Mouse (Mus musculus): ENCODE data around the gene Cd40lg. TPM values are rescaled to one million over a fixed set of nuclear protein-coding genes. Genes with fewer than 3 reads are reported as not detected.

The Cd40lg gene
- not detected in 2 replicates for polyA plus RNA-seq (2015; fragmentation: Nextera tagmentation; extraction: Ambion mirVana)

DNA sequence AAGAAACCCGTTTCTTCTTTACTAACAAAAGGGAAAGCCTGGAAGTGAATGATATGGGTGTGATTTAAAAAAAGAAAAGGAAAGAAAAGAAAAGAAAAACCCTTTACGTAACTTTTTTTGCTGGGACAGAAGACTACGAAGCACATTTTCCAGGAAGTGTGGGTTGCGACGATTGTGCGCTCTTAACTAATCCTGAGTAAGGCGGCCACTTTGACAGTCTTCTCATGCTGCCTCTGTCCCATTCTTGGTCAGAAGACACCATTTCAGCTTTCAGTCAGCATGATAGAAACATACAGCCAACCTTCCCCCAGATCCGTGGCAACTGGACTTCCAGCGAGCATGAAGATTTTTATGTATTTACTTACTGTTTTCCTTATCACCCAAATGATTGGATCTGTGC lies at the start of gene Cd40lg:
TSS of gene Cd40lg (plus strand) at position 268 of the 400 bp plus-strand sequence.
- whole genome bisulfite sequencing: 86% methylated on average over 9 of the region's 9 CpGs
- Histone ChIP-seq H3K4me2 (replicated peaks) (no peak within 1 kb of the TSS), H3K4me3 (replicated peaks) (no peak within 1 kb of the TSS), H3K9me3 (no peaks in the 10 kb centered on the region), H3K4me1 (replicated peaks) (no peaks in the 10 kb centered on the region), H3K9ac (no peak within 1 kb of the TSS), H3K27me3 (replicated peaks) (no peaks in the 10 kb centered on the region), H3K36me3 (no peaks in the 10 kb centered on the region), H3K27ac (no peak within 1 kb of the TSS)
- no peak for ATAC-seq

DNA sequence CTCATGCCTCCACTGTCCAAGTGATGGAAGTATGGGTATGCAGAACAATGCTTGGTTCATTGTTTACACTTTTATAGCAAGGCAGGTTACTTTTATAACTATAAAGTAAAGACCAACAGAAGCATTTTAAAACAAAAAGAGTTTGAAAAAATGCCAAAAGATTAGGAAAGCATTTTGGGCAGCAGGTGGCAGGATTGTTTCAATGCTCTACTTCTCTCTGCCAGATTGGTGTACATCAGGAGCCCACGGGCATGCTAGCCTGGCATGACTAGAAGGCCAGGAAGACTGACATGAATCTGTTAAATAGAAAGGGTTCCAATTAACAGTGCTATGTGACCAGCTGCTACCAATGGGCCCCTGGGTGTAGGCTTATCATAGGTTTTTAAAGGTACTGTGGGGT lies 45.4 kb upstream of the Cd40lg start:
- no peak for ATAC-seq
- no peak overlapping the region for H3K4me3 ChIP-seq (replicated peaks)
- no peaks in the 10 kb centered on the region for H3K9me3 ChIP-seq
- H3K4me2 ChIP-seq (replicated peaks): no peak overlapping the region
- no peaks in the 10 kb centered on the region for H3K36me3 ChIP-seq
- no peak overlapping the region for H3K9ac ChIP-seq
- H3K27ac ChIP-seq: no peak overlapping the region
- WGBS: 71% methylated on average over 1 of the region's 1 CpGs
- no peaks in the 10 kb centered on the region for H3K4me1 ChIP-seq (replicated peaks)
- no peaks in the 10 kb centered on the region for H3K27me3 ChIP-seq (replicated peaks)

DNA sequence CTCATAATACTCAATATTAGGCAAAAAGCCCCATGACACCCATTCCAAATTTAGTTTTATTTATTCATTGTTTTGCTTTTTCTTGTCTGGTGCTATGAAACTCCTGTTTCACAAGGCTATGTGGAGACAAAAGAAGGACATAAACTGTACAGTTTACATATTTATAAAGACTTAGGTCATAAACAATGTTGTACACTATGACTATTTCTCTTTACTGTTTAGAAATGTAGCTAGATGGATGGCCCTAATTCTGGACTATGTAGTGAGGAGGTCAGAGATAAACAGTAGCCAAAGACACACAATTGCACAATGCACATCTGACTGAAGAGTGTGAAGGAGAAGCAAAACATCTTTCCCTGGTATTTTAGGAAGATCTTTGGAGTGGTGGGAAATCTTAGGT lies 40.7 kb upstream of the Cd40lg start:
- Histone ChIP-seq H3K36me3 (no peaks in the 10 kb centered on the region), H3K4me3 (replicated peaks) (no peak overlapping the region), H3K9me3 (no peaks in the 10 kb centered on the region), H3K4me2 (replicated peaks) (no peak overlapping the region), H3K4me1 (replicated peaks) (no peaks in the 10 kb centered on the region), H3K27me3 (replicated peaks) (no peaks in the 10 kb centered on the region), H3K27ac (no peak overlapping the region), H3K9ac (no peak overlapping the region)
- ATAC-seq: no peak

DNA sequence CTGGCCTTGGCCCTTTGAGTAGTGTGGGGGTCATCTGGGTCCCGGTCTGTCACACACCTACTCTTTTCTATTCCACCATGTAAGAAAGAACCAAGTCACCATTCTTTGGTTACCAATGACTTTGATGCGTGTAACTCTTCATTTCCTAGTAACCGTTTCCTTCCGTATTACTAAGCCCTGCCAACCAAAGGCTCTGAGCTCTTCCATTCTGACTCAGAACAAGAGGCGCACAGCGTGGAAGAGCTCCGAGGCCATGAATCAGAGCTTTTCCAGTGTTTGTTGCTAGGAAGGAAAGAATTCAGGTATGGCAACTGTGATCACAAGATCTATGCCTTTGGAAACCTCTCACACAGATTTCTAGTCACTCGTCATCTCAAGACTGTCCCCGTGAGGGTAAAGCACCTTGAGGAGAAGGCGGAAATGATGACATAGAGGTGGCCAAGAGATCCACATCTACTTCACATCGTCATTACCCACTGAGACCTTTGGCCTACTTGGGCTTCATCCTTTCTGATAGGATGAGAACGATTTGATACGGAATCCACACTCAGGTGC lies 34.6 kb upstream of the Cd40lg start:
- no peaks in the 10 kb centered on the region for H3K4me1 ChIP-seq (replicated peaks)
- no peak for ATAC-seq
- H3K36me3 ChIP-seq: no peaks in the 10 kb centered on the region
- no peak overlapping the region for H3K4me3 ChIP-seq (replicated peaks)
- no peaks in the 10 kb centered on the region for H3K9me3 ChIP-seq
- no peaks in the 10 kb centered on the region for H3K27me3 ChIP-seq (replicated peaks)
- 94% methylated on average over 13 of the region's 13 CpGs for WGBS
- no peak overlapping the region for H3K9ac ChIP-seq
- H3K27ac ChIP-seq: no peak overlapping the region
- H3K4me2 ChIP-seq (replicated peaks): no peak overlapping the region

DNA sequence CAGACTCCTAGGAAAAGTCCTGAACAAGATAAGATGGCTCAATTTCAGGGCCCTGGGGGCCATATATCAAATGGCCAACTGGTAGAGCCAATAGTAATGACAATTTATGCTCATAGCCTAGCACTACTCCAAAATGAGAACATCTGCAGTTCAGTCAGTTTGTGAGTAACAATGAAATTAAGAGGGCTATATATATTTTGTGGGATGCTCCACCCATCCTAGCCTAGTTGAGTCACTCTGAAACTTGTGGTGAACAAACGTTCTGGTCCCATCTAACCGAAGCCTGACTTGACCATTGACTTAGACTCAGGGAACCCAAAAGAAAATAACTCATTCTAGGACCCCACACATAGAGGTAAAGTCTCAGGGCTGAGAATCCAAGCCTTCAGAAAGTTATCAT lies 29.5 kb upstream of the Cd40lg start:
- Histone ChIP-seq H3K27me3 (replicated peaks) (no peaks in the 10 kb centered on the region), H3K27ac (no peak overlapping the region), H3K9ac (no peak overlapping the region), H3K9me3 (no peaks in the 10 kb centered on the region), H3K36me3 (no peaks in the 10 kb centered on the region), H3K4me3 (replicated peaks) (no peak overlapping the region), H3K4me2 (replicated peaks) (no peak overlapping the region), H3K4me1 (replicated peaks) (no peaks in the 10 kb centered on the region)
- ATAC-seq: no peak
- WGBS: 83% methylated on average over 2 of the region's 2 CpGs

DNA sequence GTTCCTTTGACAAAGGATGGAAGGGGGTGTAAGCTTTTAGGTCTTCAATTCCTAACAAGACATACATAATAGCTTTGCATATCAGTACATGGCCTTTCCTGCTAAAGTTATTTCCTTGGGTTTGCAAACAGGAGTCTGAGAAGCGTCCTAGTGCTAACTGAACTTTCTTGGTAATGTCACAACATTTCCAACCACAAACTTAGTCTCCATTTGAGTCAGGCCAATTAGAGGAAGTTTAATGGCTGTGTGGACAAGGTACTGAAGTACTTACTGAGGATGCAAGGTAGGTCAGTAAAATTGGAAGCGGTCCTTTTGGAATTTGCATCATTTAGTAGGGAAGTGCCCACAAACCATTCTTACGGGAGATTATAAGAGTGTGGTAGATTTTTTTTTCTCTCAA lies 28.6 kb upstream of the Cd40lg start:
- Histone ChIP-seq H3K4me1 (replicated peaks) (no peaks in the 10 kb centered on the region), H3K36me3 (no peaks in the 10 kb centered on the region), H3K27me3 (replicated peaks) (no peaks in the 10 kb centered on the region), H3K4me3 (replicated peaks) (no peak overlapping the region), H3K4me2 (replicated peaks) (no peak overlapping the region), H3K9ac (no peak overlapping the region), H3K27ac (no peak overlapping the region), H3K9me3 (no peaks in the 10 kb centered on the region)
- no peak for ATAC-seq
- WGBS: 88% methylated on average over 3 of the region's 3 CpGs

DNA sequence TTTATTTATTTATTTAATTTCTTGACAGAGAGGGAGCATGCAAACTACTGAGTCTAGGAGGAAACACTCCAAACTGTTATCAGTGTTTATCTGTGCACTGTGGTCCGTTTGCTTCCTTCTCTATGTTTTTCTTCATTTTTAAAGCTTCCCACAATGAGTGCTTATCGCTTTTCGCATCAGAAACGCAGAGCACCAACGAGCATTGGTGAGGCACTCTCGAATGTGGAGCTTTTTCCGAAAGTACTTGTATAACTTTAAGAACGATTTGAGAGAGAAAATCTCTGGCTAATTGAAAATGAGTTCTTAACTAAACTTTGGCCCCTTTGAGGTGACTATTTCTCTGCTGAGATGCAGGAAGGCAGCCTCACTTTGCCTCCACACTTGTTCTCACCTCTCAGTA lies 24.6 kb upstream of the Cd40lg start:
- Histone ChIP-seq H3K4me2 (replicated peaks) (no peak overlapping the region), H3K27me3 (replicated peaks) (no peaks in the 10 kb centered on the region), H3K4me1 (replicated peaks) (no peaks in the 10 kb centered on the region), H3K36me3 (no peaks in the 10 kb centered on the region), H3K9ac (no peak overlapping the region), H3K27ac (no peak overlapping the region), H3K9me3 (no peaks in the 10 kb centered on the region), H3K4me3 (replicated peaks) (no peak overlapping the region)
- WGBS: 80% methylated on average over 8 of the region's 8 CpGs
- no peak for ATAC-seq

DNA sequence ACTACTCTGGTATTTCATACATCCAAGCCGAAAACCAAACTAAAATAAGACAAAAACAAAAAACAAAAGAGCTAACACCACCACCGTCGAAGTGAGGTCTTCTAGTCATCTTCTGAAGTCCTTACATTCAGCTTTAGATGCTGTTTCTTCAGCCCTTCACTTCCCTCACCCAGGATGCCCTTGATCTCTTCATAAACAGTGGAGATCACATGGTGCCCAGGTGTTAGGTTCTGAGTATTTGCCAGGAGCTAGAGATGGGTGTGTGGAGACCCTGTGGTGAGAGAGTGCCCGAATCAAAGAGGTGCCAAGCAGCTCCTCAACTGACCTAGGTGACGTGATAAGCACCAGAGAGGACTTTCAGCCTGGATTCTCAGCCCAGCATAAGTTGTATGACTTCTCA lies 22.6 kb upstream of the Cd40lg start:
- no peak for ATAC-seq
- Histone ChIP-seq H3K4me1 (replicated peaks) (no peaks in the 10 kb centered on the region), H3K9ac (no peak overlapping the region), H3K4me2 (replicated peaks) (no peak overlapping the region), H3K27ac (no peak overlapping the region), H3K4me3 (replicated peaks) (no peak overlapping the region), H3K36me3 (no peaks in the 10 kb centered on the region), H3K9me3 (no peaks in the 10 kb centered on the region), H3K27me3 (replicated peaks) (no peaks in the 10 kb centered on the region)
- 66% methylated on average over 5 of the region's 5 CpGs for WGBS

DNA sequence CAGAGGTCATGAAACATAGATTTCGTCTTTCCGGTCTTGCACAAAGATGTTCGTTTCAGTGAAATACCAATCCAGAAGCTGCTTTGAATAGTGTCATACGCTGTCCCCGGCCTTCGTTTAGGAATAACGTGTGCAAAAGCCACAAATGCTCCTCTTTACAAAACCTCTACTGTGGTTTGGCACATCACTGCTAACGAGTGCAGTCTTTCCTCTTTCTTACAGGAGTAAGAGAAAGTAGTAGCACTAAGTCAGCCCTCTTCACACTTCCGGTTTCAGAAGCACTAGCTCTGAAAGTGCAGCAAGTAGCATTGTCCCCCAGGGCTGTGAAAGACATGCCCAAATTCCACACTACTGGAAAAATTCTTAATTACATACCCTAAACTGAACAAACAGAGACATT lies 15.6 kb upstream of the Cd40lg start:
- no peak overlapping the region for H3K4me3 ChIP-seq (replicated peaks)
- H3K36me3 ChIP-seq: no peaks in the 10 kb centered on the region
- H3K4me2 ChIP-seq (replicated peaks): no peak overlapping the region
- no peak overlapping the region for H3K9ac ChIP-seq
- WGBS: 78% methylated on average over 9 of the region's 9 CpGs
- H3K4me1 ChIP-seq (replicated peaks): no peaks in the 10 kb centered on the region
- H3K9me3 ChIP-seq: no peaks in the 10 kb centered on the region
- H3K27me3 ChIP-seq (replicated peaks): no peaks in the 10 kb centered on the region
- no peak for ATAC-seq
- no peak overlapping the region for H3K27ac ChIP-seq

DNA sequence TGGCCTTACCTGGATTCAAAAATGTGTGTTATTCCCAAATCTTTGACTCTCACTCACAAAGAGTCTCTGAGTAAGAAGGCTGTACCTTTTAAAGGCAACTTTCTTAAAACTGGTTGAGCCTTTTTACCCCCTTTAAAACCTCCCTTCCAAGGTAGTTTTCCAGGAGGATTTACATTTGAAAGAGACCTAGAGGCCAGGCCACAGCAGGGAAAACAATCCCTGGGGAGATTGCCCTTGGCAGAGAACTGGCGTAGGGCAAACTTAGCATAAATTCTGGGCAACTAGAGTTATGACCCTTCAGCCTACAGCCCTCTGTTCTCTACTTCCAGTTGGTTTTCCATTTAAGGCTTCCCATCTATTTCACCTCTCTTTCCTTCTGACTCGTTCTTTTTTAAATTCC lies 13.9 kb upstream of the Cd40lg start:
- no peak overlapping the region for H3K4me2 ChIP-seq (replicated peaks)
- no peak overlapping the region for H3K9ac ChIP-seq
- ATAC-seq: no peak
- no peaks in the 10 kb centered on the region for H3K9me3 ChIP-seq
- H3K27me3 ChIP-seq (replicated peaks): no peaks in the 10 kb centered on the region
- no peaks in the 10 kb centered on the region for H3K4me1 ChIP-seq (replicated peaks)
- H3K27ac ChIP-seq: no peak overlapping the region
- no peak overlapping the region for H3K4me3 ChIP-seq (replicated peaks)
- 43% methylated on average over 2 of the region's 2 CpGs for WGBS
- H3K36me3 ChIP-seq: no peaks in the 10 kb centered on the region

DNA sequence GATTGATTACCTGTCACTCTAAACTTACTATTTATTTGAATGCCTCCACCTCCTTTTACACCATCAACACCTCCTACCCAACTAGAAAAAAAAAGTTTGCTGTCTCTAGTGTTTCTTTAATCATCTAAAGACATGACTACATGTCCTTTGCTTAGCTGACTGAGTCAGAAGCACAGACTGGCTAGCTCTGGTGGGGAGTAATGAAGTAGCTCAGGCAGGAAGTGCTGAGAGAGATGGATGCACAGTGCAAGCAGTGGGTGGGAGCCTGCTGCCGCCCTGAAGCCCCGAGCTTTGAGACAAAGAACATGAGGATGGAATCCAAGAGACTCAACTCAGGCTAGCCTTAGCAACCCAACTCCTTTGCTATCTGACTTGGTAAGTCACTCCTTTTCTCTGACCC lies 11.5 kb upstream of the Cd40lg start:
- no peaks in the 10 kb centered on the region for H3K27me3 ChIP-seq (replicated peaks)
- no peak overlapping the region for H3K4me3 ChIP-seq (replicated peaks)
- ATAC-seq: no peak
- no peak overlapping the region for H3K9ac ChIP-seq
- no peaks in the 10 kb centered on the region for H3K36me3 ChIP-seq
- no peak overlapping the region for H3K4me2 ChIP-seq (replicated peaks)
- H3K27ac ChIP-seq: no peak overlapping the region
- WGBS: 68% methylated on average over 2 of the region's 2 CpGs
- no peaks in the 10 kb centered on the region for H3K4me1 ChIP-seq (replicated peaks)
- H3K9me3 ChIP-seq: no peaks in the 10 kb centered on the region

DNA sequence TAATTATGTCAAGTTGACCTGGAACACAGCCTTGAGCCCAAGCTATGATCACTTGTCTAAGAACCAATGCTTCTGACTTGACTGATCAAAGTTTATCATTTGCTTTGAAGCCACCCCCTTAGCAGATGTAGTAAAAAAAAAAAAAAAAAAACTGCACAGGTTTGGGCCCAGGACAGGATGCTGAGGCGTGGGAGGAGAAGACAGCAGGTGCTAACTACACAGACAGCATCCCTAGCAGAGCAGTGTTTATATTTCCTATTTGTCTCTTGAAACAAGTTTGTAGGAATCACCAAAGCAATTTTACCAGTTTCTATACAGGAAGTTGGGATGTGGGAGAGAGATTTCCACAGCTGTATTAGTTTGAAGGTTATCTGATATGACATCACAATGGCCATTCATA lies 1.4 kb upstream of the Cd40lg start:
- no peak overlapping the region for H3K4me3 ChIP-seq (replicated peaks)
- H3K27ac ChIP-seq: no peak overlapping the region
- H3K36me3 ChIP-seq: no peaks in the 10 kb centered on the region
- ATAC-seq: no peak
- no peak overlapping the region for H3K4me2 ChIP-seq (replicated peaks)
- H3K9ac ChIP-seq: no peak overlapping the region
- no peaks in the 10 kb centered on the region for H3K9me3 ChIP-seq
- no peaks in the 10 kb centered on the region for H3K27me3 ChIP-seq (replicated peaks)
- H3K4me1 ChIP-seq (replicated peaks): no peaks in the 10 kb centered on the region
- 83% methylated on average over 1 of the region's 1 CpGs for WGBS

DNA sequence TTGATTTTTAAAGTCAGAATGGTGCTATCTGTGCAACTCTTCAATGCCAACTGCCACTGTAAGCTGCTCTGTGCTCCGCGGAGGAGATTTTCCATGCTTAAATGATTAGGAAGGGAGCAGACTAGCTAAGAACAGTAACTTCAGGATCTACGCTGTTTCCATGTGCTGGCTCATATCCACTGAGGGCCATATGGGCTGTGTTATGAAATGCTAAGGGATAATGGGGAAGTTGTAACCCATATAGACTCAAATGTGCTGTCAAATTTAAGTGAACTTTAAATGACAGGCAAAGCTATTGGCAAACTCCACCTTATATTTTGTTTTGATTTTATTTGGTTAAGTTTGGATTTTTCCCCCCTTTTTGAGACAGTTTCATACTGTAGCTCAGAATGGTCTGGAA lies 919 bp downstream of the Cd40lg start:
- Histone ChIP-seq H3K27ac (no peak overlapping the region), H3K27me3 (replicated peaks) (no peaks in the 10 kb centered on the region), H3K4me1 (replicated peaks) (no peaks in the 10 kb centered on the region), H3K4me2 (replicated peaks) (no peak overlapping the region), H3K4me3 (replicated peaks) (no peak overlapping the region), H3K36me3 (no peaks in the 10 kb centered on the region), H3K9ac (no peak overlapping the region), H3K9me3 (no peaks in the 10 kb centered on the region)
- 81% methylated on average over 3 of the region's 3 CpGs for WGBS
- ATAC-seq: no peak

DNA sequence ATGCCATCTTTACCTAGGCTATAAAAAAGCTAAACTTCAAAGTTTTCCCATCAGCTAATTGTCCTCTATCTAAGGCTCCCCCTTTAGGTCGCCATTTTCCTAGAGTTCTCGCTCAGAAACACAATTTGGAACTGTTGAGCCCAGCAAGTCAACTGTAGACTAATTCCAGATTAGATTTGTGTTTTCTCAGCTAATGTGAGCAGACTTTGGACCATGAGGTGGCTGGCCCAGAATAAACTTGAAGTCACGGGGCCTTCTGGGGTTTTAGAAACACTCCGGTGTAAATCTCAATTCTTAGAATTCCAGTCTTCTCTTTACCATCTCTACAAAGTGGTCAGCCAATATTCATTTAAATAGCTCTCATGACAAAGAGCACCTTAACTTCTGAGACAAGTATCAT lies 3.6 kb downstream of the Cd40lg start:
- no peak overlapping the region for H3K9ac ChIP-seq
- WGBS: 86% methylated on average over 4 of the region's 4 CpGs
- H3K9me3 ChIP-seq: no peaks in the 10 kb centered on the region
- no peaks in the 10 kb centered on the region for H3K4me1 ChIP-seq (replicated peaks)
- H3K27me3 ChIP-seq (replicated peaks): no peaks in the 10 kb centered on the region
- H3K27ac ChIP-seq: no peak overlapping the region
- no peak overlapping the region for H3K4me2 ChIP-seq (replicated peaks)
- H3K4me3 ChIP-seq (replicated peaks): no peak overlapping the region
- no peak for ATAC-seq
- H3K36me3 ChIP-seq: no peaks in the 10 kb centered on the region

Data from intestine, embryonic 15.5 days (tissue).